Mouse (Mus musculus): ENCODE data around the gene Spock1. TPM values are rescaled to one million over a fixed set of nuclear protein-coding genes. Genes with fewer than 3 reads are reported as not detected.
A peak's percentile ranks its signal among the peaks of the same experiment; 100 is the strongest.

Gene Spock1
- polyA plus RNA-seq, 1 experiment from 2014 or later: 0.49 TPM

- Histone ChIP-seq H3K9me3 (replicated peaks; ENCODE audit: low read length) (no peaks in the 10 kb centered on the region), H3K4me3 (replicated peaks; ENCODE audit: low read depth, low read length) (no peak overlapping the region), H3K36me3 (ENCODE audit: insufficient read depth, low read length) (no peaks in the 10 kb centered on the region), H3K27ac (no peak overlapping the region), H3K4me2 (ENCODE audit: low read length) (no peak overlapping the region), H3K4me1 (replicated peaks; ENCODE audit: insufficient read depth, low read length) (no peaks in the 10 kb centered on the region), H3K27me3 (ENCODE audit: insufficient read depth, low read length) (no peaks in the 10 kb centered on the region), H3K9ac (ENCODE audit: low read depth, low read length) (no peak overlapping the region)
- TF ChIP-seq CTCF (IDR thresholded peaks at IDR 0.05; ENCODE audit: low read depth): no peak
- DNase-seq (ENCODE audit: low spot score) (peak; percentile 81), ATAC-seq (replicated peaks; ENCODE audit: low FRiP score, low read depth) (peak; percentile 46; the same call in 1 of the 2 replicates)
- 26% methylated on average over 10 of the region's 10 CpGs for WGBS
These were observed 30.4 kb downstream of the Spock1 start for GRCm38 (mm10) chr13:57877782-57878181.

- no peak overlapping the region for H3K4me3 ChIP-seq (replicated peaks; ENCODE audit: low read depth, low read length)
- no peaks in the 10 kb centered on the region for H3K4me1 ChIP-seq (replicated peaks; ENCODE audit: insufficient read depth, low read length)
- H3K4me2 ChIP-seq (ENCODE audit: low read length): no peak overlapping the region
- DNase-seq (ENCODE audit: low spot score) (no peak), ATAC-seq (replicated peaks; ENCODE audit: low FRiP score, low read depth) (no peak)
- H3K9me3 ChIP-seq (replicated peaks; ENCODE audit: low read length): no peaks in the 10 kb centered on the region
- H3K9ac ChIP-seq (ENCODE audit: low read depth, low read length): no peak overlapping the region
- no peaks in the 10 kb centered on the region for H3K36me3 ChIP-seq (ENCODE audit: insufficient read depth, low read length)
- 80% methylated on average over 5 of the region's 5 CpGs for WGBS
- TF ChIP-seq CTCF (IDR thresholded peaks at IDR 0.05; ENCODE audit: low read depth): no peak
- H3K27ac ChIP-seq: no peak overlapping the region
- no peaks in the 10 kb centered on the region for H3K27me3 ChIP-seq (ENCODE audit: insufficient read depth, low read length)
These were observed 31.2 kb downstream of the Spock1 start for GRCm38 (mm10) chr13:57876966-57877365.

DNA sequence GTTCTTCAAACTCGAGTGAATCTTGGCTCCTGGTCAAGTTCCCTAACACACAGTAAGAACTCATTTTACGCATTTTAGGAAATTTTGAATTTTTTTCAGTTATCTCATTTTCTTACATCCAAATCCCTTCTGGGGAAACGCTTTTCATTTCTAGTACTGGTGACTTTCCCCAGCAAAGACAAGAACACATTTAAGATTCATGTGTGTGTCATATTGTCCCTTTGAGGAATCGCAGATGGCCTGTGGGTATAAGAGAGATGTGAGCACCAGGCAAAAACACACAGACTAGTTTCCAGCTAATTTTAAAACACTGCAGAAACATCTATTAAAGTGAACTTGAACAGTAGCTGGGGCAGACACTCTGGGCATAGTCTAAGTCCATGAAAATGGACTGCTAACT, 38.1 kb downstream of the Spock1 start:
- DNase-seq (ENCODE audit: low spot score) (no peak), ATAC-seq (replicated peaks; ENCODE audit: low FRiP score, low read depth) (no peak)
- no peak for TF ChIP-seq CTCF (IDR thresholded peaks at IDR 0.05; ENCODE audit: low read depth)
- no peak overlapping the region for H3K4me3 ChIP-seq (replicated peaks; ENCODE audit: low read depth, low read length)
- H3K27me3 ChIP-seq (ENCODE audit: insufficient read depth, low read length): no peaks in the 10 kb centered on the region
- 81% methylated on average over 4 of the region's 4 CpGs for WGBS
- no peak overlapping the region for H3K4me2 ChIP-seq (ENCODE audit: low read length)
- H3K36me3 ChIP-seq (ENCODE audit: insufficient read depth, low read length): no peaks in the 10 kb centered on the region
- no peaks in the 10 kb centered on the region for H3K4me1 ChIP-seq (replicated peaks; ENCODE audit: insufficient read depth, low read length)
- H3K27ac ChIP-seq: no peak overlapping the region
- H3K9me3 ChIP-seq (replicated peaks; ENCODE audit: low read length): no peaks in the 10 kb centered on the region
- H3K9ac ChIP-seq (ENCODE audit: low read depth, low read length): no peak overlapping the region

DNA sequence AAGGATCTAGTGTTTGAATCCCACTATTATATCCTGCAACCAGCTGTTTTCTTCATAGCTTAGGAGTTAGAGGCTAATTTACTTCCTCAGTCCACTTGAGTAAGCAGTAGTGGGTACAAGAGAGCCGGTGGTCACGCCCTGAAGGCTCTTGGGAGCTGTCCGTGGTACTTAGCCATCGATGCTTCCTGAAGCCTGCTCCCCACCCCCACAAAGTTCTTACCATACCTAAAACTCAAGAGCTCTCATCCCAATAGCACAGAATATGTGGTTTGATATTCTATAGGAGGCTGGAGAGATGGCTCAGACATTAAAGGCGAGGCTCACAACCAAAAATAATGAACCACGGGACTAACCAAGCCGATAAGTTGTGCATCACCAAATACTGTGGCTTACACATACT, 40.5 kb downstream of the Spock1 start:
- H3K4me1 ChIP-seq (replicated peaks; ENCODE audit: insufficient read depth, low read length): no peaks in the 10 kb centered on the region
- H3K4me3 ChIP-seq (replicated peaks; ENCODE audit: low read depth, low read length): no peak overlapping the region
- no peaks in the 10 kb centered on the region for H3K27me3 ChIP-seq (ENCODE audit: insufficient read depth, low read length)
- ATAC-seq (replicated peaks; ENCODE audit: low FRiP score, low read depth) (no peak), DNase-seq (ENCODE audit: low spot score) (peak; percentile 74)
- no peaks in the 10 kb centered on the region for H3K9me3 ChIP-seq (replicated peaks; ENCODE audit: low read length)
- no peak overlapping the region for H3K27ac ChIP-seq
- H3K4me2 ChIP-seq (ENCODE audit: low read length): no peak overlapping the region
- no peaks in the 10 kb centered on the region for H3K36me3 ChIP-seq (ENCODE audit: insufficient read depth, low read length)
- 51% methylated on average over 7 of the region's 7 CpGs for WGBS
- H3K9ac ChIP-seq (ENCODE audit: low read depth, low read length): no peak overlapping the region
- no peak for TF ChIP-seq CTCF (IDR thresholded peaks at IDR 0.05; ENCODE audit: low read depth)

DNA sequence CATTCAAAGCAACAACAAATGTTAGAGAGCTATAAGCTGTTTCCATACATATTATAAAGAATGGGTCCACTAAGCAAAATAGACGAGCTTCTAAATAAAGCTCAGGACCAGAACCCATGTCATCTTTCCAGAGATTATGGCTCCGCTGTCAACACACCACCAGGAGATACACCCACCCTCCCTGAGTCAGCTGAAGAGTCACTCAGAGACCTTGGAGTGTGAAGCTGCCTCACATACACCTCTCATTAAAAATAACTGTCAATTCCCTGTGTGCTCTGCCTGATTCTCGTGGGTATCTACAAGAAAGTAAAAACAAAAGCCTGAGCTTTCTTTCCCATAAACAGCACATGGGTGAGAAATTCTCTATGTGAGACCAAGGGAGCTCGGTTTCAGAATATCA, 43.1 kb downstream of the Spock1 start:
- H3K4me1 ChIP-seq (replicated peaks; ENCODE audit: insufficient read depth, low read length): no peaks in the 10 kb centered on the region
- 74% methylated on average over 4 of the region's 4 CpGs for WGBS
- H3K36me3 ChIP-seq (ENCODE audit: insufficient read depth, low read length): no peaks in the 10 kb centered on the region
- no peaks in the 10 kb centered on the region for H3K27me3 ChIP-seq (ENCODE audit: insufficient read depth, low read length)
- H3K9me3 ChIP-seq (replicated peaks; ENCODE audit: low read length): no peaks in the 10 kb centered on the region
- TF ChIP-seq CTCF (IDR thresholded peaks at IDR 0.05; ENCODE audit: low read depth): no peak
- DNase-seq (ENCODE audit: low spot score) (no peak), ATAC-seq (replicated peaks; ENCODE audit: low FRiP score, low read depth) (no peak)
- H3K4me3 ChIP-seq (replicated peaks; ENCODE audit: low read depth, low read length): no peak overlapping the region
- H3K4me2 ChIP-seq (ENCODE audit: low read length): no peak overlapping the region
- no peak overlapping the region for H3K27ac ChIP-seq
- no peak overlapping the region for H3K9ac ChIP-seq (ENCODE audit: low read depth, low read length)

DNA sequence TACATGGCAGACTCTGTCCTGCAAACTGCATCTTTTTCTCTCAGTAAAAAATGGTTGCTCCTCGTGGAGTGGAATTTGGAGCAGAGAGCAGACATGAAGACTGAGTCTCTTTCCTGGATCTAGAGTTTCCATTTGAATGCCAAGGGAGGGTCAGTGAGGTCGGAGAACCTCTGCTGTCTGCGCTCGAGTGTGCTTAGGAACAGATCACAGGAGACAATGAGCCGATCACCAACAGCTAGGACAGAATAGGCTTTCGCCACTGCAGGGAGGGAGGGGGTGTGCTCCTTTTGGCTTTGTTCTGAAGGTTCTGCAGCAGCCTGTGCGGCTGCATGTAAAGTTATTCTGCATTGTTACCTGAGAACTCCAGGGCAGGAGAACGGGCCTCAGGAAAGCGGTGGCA, 49.6 kb downstream of the Spock1 start:
- Histone ChIP-seq H3K9me3 (replicated peaks; ENCODE audit: low read length) (no peaks in the 10 kb centered on the region), H3K36me3 (ENCODE audit: insufficient read depth, low read length) (no peaks in the 10 kb centered on the region), H3K27me3 (ENCODE audit: insufficient read depth, low read length) (no peaks in the 10 kb centered on the region), H3K4me1 (replicated peaks; ENCODE audit: insufficient read depth, low read length) (no peaks in the 10 kb centered on the region), H3K4me3 (replicated peaks; ENCODE audit: low read depth, low read length) (no peak overlapping the region), H3K9ac (ENCODE audit: low read depth, low read length) (no peak overlapping the region), H3K27ac (no peak overlapping the region), H3K4me2 (ENCODE audit: low read length) (no peak overlapping the region)
- ATAC-seq (replicated peaks; ENCODE audit: low FRiP score, low read depth) (no peak), DNase-seq (ENCODE audit: low spot score) (no peak)
- WGBS: 41% methylated on average over 9 of the region's 9 CpGs
- no peak for TF ChIP-seq CTCF (IDR thresholded peaks at IDR 0.05; ENCODE audit: low read depth)

DNA sequence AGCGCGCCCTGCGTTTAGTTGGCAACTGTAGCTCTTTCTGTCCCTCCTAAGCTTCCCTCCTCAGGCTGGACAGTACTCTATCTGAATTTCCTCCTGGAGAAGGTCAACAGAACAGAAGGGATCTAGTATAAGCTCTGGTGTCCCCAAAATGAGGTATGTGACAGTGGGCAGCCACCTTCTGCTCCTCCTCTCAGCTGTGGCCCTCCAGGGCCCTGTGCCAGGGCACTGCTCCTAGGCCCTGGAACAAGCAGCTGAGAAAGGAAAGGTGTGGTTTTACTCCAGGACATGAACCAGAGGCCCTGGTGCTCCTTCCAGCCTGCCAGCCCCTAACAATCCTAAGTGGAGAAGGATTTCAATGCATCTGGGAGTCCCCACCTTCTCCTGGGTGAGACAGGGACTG, 51.1 kb downstream of the Spock1 start:
- no peak for ATAC-seq (replicated peaks; ENCODE audit: low FRiP score, low read depth)
- no peaks in the 10 kb centered on the region for H3K36me3 ChIP-seq (ENCODE audit: insufficient read depth, low read length)
- WGBS: 92% methylated on average over 3 of the region's 3 CpGs
- no peak overlapping the region for H3K4me3 ChIP-seq (replicated peaks; ENCODE audit: low read depth, low read length)
- no peak for TF ChIP-seq CTCF (IDR thresholded peaks at IDR 0.05; ENCODE audit: low read depth)
- no peaks in the 10 kb centered on the region for H3K27me3 ChIP-seq (ENCODE audit: insufficient read depth, low read length)
- no peak overlapping the region for H3K4me2 ChIP-seq (ENCODE audit: low read length)
- no peak overlapping the region for H3K9ac ChIP-seq (ENCODE audit: low read depth, low read length)
- no peaks in the 10 kb centered on the region for H3K4me1 ChIP-seq (replicated peaks; ENCODE audit: insufficient read depth, low read length)
- no peaks in the 10 kb centered on the region for H3K9me3 ChIP-seq (replicated peaks; ENCODE audit: low read length)
- no peak overlapping the region for H3K27ac ChIP-seq
- DNase-seq (ENCODE audit: low spot score): no peak

Measured in kidney, postnatal 0 days (tissue).